Mouse (Mus musculus): ENCODE results near the gene Fcrls. TPM values are rescaled to one million over a fixed set of nuclear protein-coding genes. Genes with fewer than 3 reads are reported as not detected.

Fcrls gene
- polyA plus RNA-seq (2012; rRNA removed), result 4.3 and 4.5 TPM in 2 replicates

DNA sequence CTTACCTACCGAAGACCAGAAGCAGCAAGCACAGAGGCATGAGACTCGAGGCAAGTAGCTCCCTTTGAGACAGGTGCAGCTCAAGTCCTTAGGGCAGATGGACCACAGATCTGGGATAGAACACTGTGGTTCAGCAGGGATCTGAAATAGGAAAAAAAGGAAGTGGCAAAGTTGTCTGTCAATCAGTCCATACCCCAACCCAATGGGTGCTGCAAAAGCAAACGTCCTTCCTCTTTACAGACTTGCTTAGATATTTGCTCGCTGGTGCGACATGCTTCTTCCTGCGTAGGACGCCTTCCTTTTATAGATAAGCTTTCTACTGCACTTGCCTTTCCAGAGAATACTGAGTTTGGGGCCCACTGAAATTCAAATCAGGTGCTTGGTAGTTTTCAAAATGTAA lies at the start of gene Fcrls:
Gene Fcrls, minus strand, starts transcription at position 303 of the 400 bp plus-strand sequence.
- no peaks in the 10 kb centered on the region for H3K4me1 ChIP-seq (ENCODE audit: control insufficient read depth, insufficient read depth, low read length)
- H3K27ac ChIP-seq (ENCODE audit: insufficient read depth, low read length), result no peak within 1 kb of the TSS
- H3K27me3 ChIP-seq (ENCODE audit: control insufficient read depth, insufficient read depth, low read length), result no peaks in the 10 kb centered on the region
- 88% methylated on average over 7 of the region's 7 CpGs for WGBS
- no peak for DNase-seq
- no peak within 1 kb of the TSS for H3K4me3 ChIP-seq (replicated peaks; ENCODE audit: insufficient read depth, low read depth, low read length)
- no peak for TF ChIP-seq CTCF (IDR thresholded peaks at IDR 0.05; ENCODE audit: borderline replicate concordance, insufficient read depth, low read depth, low read length)
- no peak for TF ChIP-seq POLR2A (IDR thresholded peaks at IDR 0.05; ENCODE audit: borderline replicate concordance, insufficient read depth, low read length)

DNA sequence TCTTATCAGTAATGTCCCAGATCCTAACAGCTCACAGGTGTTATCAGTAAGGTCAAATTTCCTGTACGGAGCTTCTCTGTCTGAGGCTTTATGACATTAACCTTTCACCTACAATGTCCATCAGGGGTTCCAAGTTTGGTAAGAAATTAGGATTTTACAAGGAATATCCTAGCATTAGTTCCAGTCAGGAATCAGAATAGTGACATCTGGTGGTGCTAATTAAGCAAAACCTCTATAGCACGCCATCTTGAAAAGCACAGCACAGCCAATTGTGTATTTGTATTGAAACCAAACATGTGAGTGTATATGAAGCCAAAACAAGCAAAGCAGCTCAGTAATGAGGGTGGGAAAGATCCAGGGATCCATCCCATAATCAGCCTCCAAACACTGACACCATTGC lies 46.4 kb upstream of the Fcrls start:
- H3K27ac ChIP-seq (ENCODE audit: insufficient read depth, low read length), result no peak overlapping the region
- WGBS, result 85% methylated on average over 2 of the region's 2 CpGs
- no peaks in the 10 kb centered on the region for H3K27me3 ChIP-seq (ENCODE audit: control insufficient read depth, insufficient read depth, low read length)
- no peak overlapping the region for H3K4me3 ChIP-seq (replicated peaks; ENCODE audit: insufficient read depth, low read depth, low read length)
- no peaks in the 10 kb centered on the region for H3K4me1 ChIP-seq (ENCODE audit: control insufficient read depth, insufficient read depth, low read length)
- no peak for DNase-seq
- TF ChIP-seq POLR2A (IDR thresholded peaks at IDR 0.05; ENCODE audit: borderline replicate concordance, insufficient read depth, low read length), result no peak
- no peak for TF ChIP-seq CTCF (IDR thresholded peaks at IDR 0.05; ENCODE audit: borderline replicate concordance, insufficient read depth, low read depth, low read length)

DNA sequence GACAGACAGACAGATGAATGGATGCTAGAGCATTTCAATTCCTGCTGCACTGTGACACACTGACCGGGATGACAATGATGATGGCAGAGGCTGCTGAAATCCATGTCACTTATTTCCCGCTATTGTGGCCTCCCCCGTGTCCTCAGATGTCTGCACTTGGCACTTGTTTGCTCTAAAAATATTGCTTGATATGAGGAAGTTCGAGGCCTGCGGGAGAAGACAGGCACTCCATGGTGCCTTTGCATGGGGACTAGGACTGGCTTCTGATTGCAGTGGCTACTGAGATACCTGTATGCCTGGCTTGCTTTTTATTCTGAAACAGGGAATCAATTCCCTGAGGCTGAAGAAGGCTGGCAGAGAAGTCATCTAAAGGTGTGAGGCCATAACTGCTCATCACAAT lies 36.4 kb upstream of the Fcrls start:
- no peaks in the 10 kb centered on the region for H3K27me3 ChIP-seq (ENCODE audit: control insufficient read depth, insufficient read depth, low read length)
- 76% methylated on average over 5 of the region's 5 CpGs for WGBS
- no peak for TF ChIP-seq POLR2A (IDR thresholded peaks at IDR 0.05; ENCODE audit: borderline replicate concordance, insufficient read depth, low read length)
- TF ChIP-seq CTCF (IDR thresholded peaks at IDR 0.05; ENCODE audit: borderline replicate concordance, insufficient read depth, low read depth, low read length), result no peak
- no peak for DNase-seq
- no peak overlapping the region for H3K4me3 ChIP-seq (replicated peaks; ENCODE audit: insufficient read depth, low read depth, low read length)
- no peak overlapping the region for H3K27ac ChIP-seq (ENCODE audit: insufficient read depth, low read length)
- no peaks in the 10 kb centered on the region for H3K4me1 ChIP-seq (ENCODE audit: control insufficient read depth, insufficient read depth, low read length)

DNA sequence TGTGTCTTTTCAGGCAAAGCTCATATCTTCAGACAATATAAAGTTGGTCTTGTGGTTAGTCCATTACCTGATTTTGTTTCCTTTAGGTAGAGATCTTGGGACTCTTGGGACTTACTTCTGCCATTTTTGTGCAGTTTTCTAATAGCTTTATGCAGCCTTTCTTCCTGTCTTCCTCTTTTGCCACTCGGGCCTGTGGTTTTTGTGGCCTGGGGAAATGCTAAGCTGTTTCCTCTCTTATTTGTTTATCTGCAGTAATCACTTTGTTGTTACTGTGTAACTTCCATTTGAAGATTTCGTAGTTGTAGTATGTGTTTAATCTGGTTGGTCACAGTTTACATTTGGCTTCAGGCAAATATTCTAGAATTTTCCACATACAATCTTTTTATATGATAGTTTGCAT lies 10.8 kb upstream of the Fcrls start:
- no peak overlapping the region for H3K27ac ChIP-seq (ENCODE audit: insufficient read depth, low read length)
- no peak for DNase-seq
- no peaks in the 10 kb centered on the region for H3K4me1 ChIP-seq (ENCODE audit: control insufficient read depth, insufficient read depth, low read length)
- H3K4me3 ChIP-seq (replicated peaks; ENCODE audit: insufficient read depth, low read depth, low read length), result no peak overlapping the region
- TF ChIP-seq CTCF (IDR thresholded peaks at IDR 0.05; ENCODE audit: borderline replicate concordance, insufficient read depth, low read depth, low read length) (no peak), POLR2A (IDR thresholded peaks at IDR 0.05; ENCODE audit: borderline replicate concordance, insufficient read depth, low read length) (no peak)
- no peaks in the 10 kb centered on the region for H3K27me3 ChIP-seq (ENCODE audit: control insufficient read depth, insufficient read depth, low read length)
- 77% methylated on average over 2 of the region's 2 CpGs for WGBS

DNA sequence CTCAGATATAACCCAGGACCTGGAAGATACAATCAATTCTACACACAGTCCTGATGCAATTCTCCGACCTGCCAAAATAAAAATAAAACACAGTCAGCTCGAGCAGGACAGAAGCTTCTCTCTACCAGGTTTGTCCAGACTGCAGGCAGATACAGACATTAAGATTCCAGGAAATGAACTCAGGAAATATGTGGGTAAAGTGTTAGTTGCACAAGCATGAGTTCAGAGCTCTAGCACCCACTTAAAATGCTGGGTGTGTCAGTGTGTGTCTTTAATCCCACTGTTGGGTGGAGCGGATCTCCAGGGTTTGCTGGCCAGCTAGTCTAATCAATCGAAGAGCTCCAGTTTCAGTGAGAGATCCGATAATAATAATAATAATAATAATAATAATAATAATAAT lies 3.0 kb upstream of the Fcrls start:
- Histone ChIP-seq H3K27ac (ENCODE audit: insufficient read depth, low read length) (no peak overlapping the region), H3K27me3 (ENCODE audit: control insufficient read depth, insufficient read depth, low read length) (no peaks in the 10 kb centered on the region), H3K4me3 (replicated peaks; ENCODE audit: insufficient read depth, low read depth, low read length) (no peak overlapping the region), H3K4me1 (ENCODE audit: control insufficient read depth, insufficient read depth, low read length) (no peaks in the 10 kb centered on the region)
- no peak for DNase-seq
- WGBS, result 79% methylated on average over 5 of the region's 5 CpGs
- no peak for TF ChIP-seq CTCF (IDR thresholded peaks at IDR 0.05; ENCODE audit: borderline replicate concordance, insufficient read depth, low read depth, low read length)
- no peak for TF ChIP-seq POLR2A (IDR thresholded peaks at IDR 0.05; ENCODE audit: borderline replicate concordance, insufficient read depth, low read length)

GRCm38 (mm10) chr3:87255239-87255638 lies 8.3 kb downstream of the Fcrls start:
- no peaks in the 10 kb centered on the region for H3K4me1 ChIP-seq (ENCODE audit: control insufficient read depth, insufficient read depth, low read length)
- no peak for DNase-seq
- no peaks in the 10 kb centered on the region; the same call in 1 of the 2 replicates for H3K27me3 ChIP-seq (ENCODE audit: control insufficient read depth, insufficient read depth, low read length)
- H3K27ac ChIP-seq (ENCODE audit: insufficient read depth, low read length), result no peak overlapping the region
- H3K4me3 ChIP-seq (replicated peaks; ENCODE audit: insufficient read depth, low read depth, low read length), result no peak overlapping the region
- TF ChIP-seq CTCF (IDR thresholded peaks at IDR 0.05; ENCODE audit: borderline replicate concordance, insufficient read depth, low read depth, low read length) (no peak), POLR2A (IDR thresholded peaks at IDR 0.05; ENCODE audit: borderline replicate concordance, insufficient read depth, low read length) (no peak)
- WGBS, result 86% methylated on average over 10 of the region's 10 CpGs

GRCm38 (mm10) chr3:87249571-87249970 lies 14.0 kb downstream of the Fcrls start:
- Histone ChIP-seq H3K4me1 (ENCODE audit: control insufficient read depth, insufficient read depth, low read length) (no peaks in the 10 kb centered on the region), H3K27me3 (ENCODE audit: control insufficient read depth, insufficient read depth, low read length) (no peaks in the 10 kb centered on the region; the same call in 1 of the 2 replicates), H3K27ac (ENCODE audit: insufficient read depth, low read length) (no peak overlapping the region), H3K4me3 (replicated peaks; ENCODE audit: insufficient read depth, low read depth, low read length) (no peak overlapping the region)
- no peak for DNase-seq
- TF ChIP-seq CTCF (IDR thresholded peaks at IDR 0.05; ENCODE audit: borderline replicate concordance, insufficient read depth, low read depth, low read length) (no peak), POLR2A (IDR thresholded peaks at IDR 0.05; ENCODE audit: borderline replicate concordance, insufficient read depth, low read length) (no peak)
- WGBS, result 75% methylated on average over 6 of the region's 6 CpGs

- Histone ChIP-seq H3K4me1 (ENCODE audit: control insufficient read depth, insufficient read depth, low read length) (no peaks in the 10 kb centered on the region), H3K27me3 (ENCODE audit: control insufficient read depth, insufficient read depth, low read length) (no peaks in the 10 kb centered on the region), H3K27ac (ENCODE audit: insufficient read depth, low read length) (no peak overlapping the region), H3K4me3 (replicated peaks; ENCODE audit: insufficient read depth, low read depth, low read length) (no peak overlapping the region)
- DNase-seq, result no peak
- no peak for TF ChIP-seq POLR2A (IDR thresholded peaks at IDR 0.05; ENCODE audit: borderline replicate concordance, insufficient read depth, low read length)
- no peak for TF ChIP-seq CTCF (IDR thresholded peaks at IDR 0.05; ENCODE audit: borderline replicate concordance, insufficient read depth, low read depth, low read length)
- WGBS, result 82% methylated on average over 3 of the region's 3 CpGs
Observed at GRCm38 (mm10) chr3:87247292-87247691, 16.2 kb downstream of the Fcrls start.
